22 mouse cellular contexts compared by ENCODE assay signal in the genomic region with DNA sequence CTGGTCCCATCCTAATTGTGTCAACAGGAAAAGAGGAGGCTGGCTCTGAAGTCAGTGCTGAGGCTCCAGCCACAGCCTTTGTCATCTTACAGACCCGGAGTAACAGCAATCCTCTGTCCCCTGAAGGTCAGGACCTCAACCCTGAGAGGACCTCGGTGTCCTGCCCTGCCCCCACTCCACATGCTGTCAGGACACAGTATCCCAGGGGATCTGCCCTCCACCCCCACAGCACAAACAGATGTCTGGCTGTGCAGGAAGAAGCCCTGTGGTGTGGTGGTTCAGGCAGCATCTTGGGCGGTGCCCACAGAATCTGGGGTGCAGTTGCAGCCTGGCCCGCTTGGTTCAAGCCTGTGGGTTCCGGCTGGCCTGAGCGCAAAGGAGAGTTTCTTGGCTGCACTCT. TPM values are rescaled to one million over a fixed set of nuclear protein-coding genes. Genes with fewer than 3 reads are reported as not detected.
DNase-seq lines count a peak whose midpoint lies in the region; ATAC-seq and TF ChIP-seq lines count a peak whose summit lies in the region.
"Had no signal": no experiment of that assay in that cellular context is flagged by ENCODE, and none has a peak within 500 bp of the region (broad histone marks: within the 10 kb centered on the region; RNA-seq: fewer than 3 reads in every experiment).

No protein-coding gene starts in this region.

- WGBS in hindbrain, embryonic 13.5 days: 48% methylated on average over 6 of the region's 6 CpGs
- 61% methylated on average over 6 of the region's 6 CpGs for WGBS in hindbrain, postnatal 0 days
- 47% methylated on average over 6 of the region's 6 CpGs for WGBS in limb, embryonic 11.5 days

- TF ChIP-seq CTCF in hindbrain, postnatal 0 days (IDR thresholded peaks at IDR 0.05; ENCODE audit: low read depth): no peak

- no peaks in the 10 kb centered on the region for H3K27me3 ChIP-seq in hindbrain, embryonic 13.5 days
- no peaks in the 10 kb centered on the region for H3K27me3 ChIP-seq in hindbrain, postnatal 0 days (ENCODE audit: insufficient read depth, low read length)
- no peaks in the 10 kb centered on the region for H3K27me3 ChIP-seq in limb, embryonic 11.5 days (ENCODE audit: control insufficient read depth, insufficient read depth, low read length)
- H3K27me3 ChIP-seq: limb, embryonic 15.5 days; liver, embryonic 15.5 days had no signal

- H3K4me3 ChIP-seq in hindbrain, embryonic 13.5 days: no peak overlapping the region
- H3K4me3 ChIP-seq in hindbrain, postnatal 0 days (ENCODE audit: low read length): no peak overlapping the region
- no peak overlapping the region for H3K4me3 ChIP-seq in limb, embryonic 11.5 days (ENCODE audit: low read depth, low read length)
- H3K4me3 ChIP-seq: erythroblast, embryonic 14.5 days; heart, embryonic 13.5 days; kidney, embryonic 15.5 days; limb, embryonic 15.5 days; liver, embryonic 15.5 days had no signal

- H3K4me1 ChIP-seq in hindbrain, embryonic 13.5 days (replicated peaks): peaks cover 11% of the 10 kb centered on the region
- H3K4me1 ChIP-seq in hindbrain, postnatal 0 days (ENCODE audit: insufficient read depth, low read length): no peaks in the 10 kb centered on the region
- peaks cover 10% of the 10 kb centered on the region for H3K4me1 ChIP-seq in limb, embryonic 11.5 days (ENCODE audit: control insufficient read depth, insufficient read depth, low read length)
- H3K4me1 ChIP-seq: kidney, embryonic 15.5 days; liver, embryonic 15.5 days had no signal

- peak overlapping the region; percentile 53; the same call in 1 of the 2 replicates for H3K9ac ChIP-seq in hindbrain, embryonic 13.5 days
- H3K9ac ChIP-seq in hindbrain, postnatal 0 days (replicated peaks; ENCODE audit: low read length): no peak overlapping the region
- H3K9ac ChIP-seq in limb, embryonic 11.5 days (ENCODE audit: low read length): no peak overlapping the region
- H3K9ac ChIP-seq: heart, embryonic 13.5 days; kidney, embryonic 15.5 days; limb, embryonic 15.5 days; liver, embryonic 15.5 days had no signal

- H3K9me3 ChIP-seq in hindbrain, embryonic 13.5 days: no peaks in the 10 kb centered on the region
- H3K9me3 ChIP-seq in hindbrain, postnatal 0 days (ENCODE audit: low read length): no peaks in the 10 kb centered on the region
- H3K9me3 ChIP-seq in limb, embryonic 11.5 days (ENCODE audit: control insufficient read depth, low read length): no peaks in the 10 kb centered on the region
- H3K9me3 ChIP-seq: heart, embryonic 13.5 days; kidney, embryonic 15.5 days; limb, embryonic 15.5 days; liver, embryonic 15.5 days had no signal

- no peak overlapping the region for H3K27ac ChIP-seq in hindbrain, embryonic 13.5 days
- H3K27ac ChIP-seq in hindbrain, postnatal 0 days: no peak overlapping the region
- H3K27ac ChIP-seq in limb, embryonic 11.5 days (replicated peaks; ENCODE audit: low read depth, low read length): no peak overlapping the region
- H3K27ac ChIP-seq: heart, embryonic 13.5 days; kidney, embryonic 15.5 days; limb, embryonic 15.5 days; liver, embryonic 15.5 days; stomach, postnatal 0 days had no signal

- no peaks in the 10 kb centered on the region for H3K36me3 ChIP-seq in hindbrain, embryonic 13.5 days
- H3K36me3 ChIP-seq in hindbrain, postnatal 0 days (ENCODE audit: insufficient read depth, low read length): no peaks in the 10 kb centered on the region
- H3K36me3 ChIP-seq in limb, embryonic 11.5 days (ENCODE audit: control insufficient read depth, insufficient read depth, low read length): no peaks in the 10 kb centered on the region
- H3K36me3 ChIP-seq: heart, embryonic 13.5 days; kidney, embryonic 15.5 days; limb, embryonic 15.5 days; liver, embryonic 15.5 days had no signal

- no peak overlapping the region for H3K4me2 ChIP-seq in hindbrain, embryonic 13.5 days
- H3K4me2 ChIP-seq in hindbrain, postnatal 0 days (ENCODE audit: low read depth, low read length): no peak overlapping the region
- H3K4me2 ChIP-seq in limb, embryonic 11.5 days (ENCODE audit: low read depth, severe bottlenecking): no peak overlapping the region
- H3K4me2 ChIP-seq: heart, embryonic 13.5 days; kidney, embryonic 15.5 days; limb, embryonic 15.5 days; liver, embryonic 15.5 days had no signal

- DNase-seq in embryo, embryonic 10.5 days (ENCODE audit: low spot score): peak; percentile 40
- DNase-seq in embryo, embryonic 11 days: no peak
- DNase-seq in hindbrain, postnatal 0 days (ENCODE audit: low spot score): no peak
- DNase-seq in 3134 (ENCODE audit: extremely low read depth, insufficient read length, low spot score): peak; percentile 37
- peak; percentile 26 for DNase-seq in limb, embryonic 11.5 days (ENCODE audit: low spot score)
- DNase-seq in spleen, postnatal 36 days (ENCODE audit: low spot score in 2 of 2): no peak
- no peak for DNase-seq in natural killer cell, adult 2 months (ENCODE audit: low spot score in 2 of 2)
- DNase-seq: adrenal gland, postnatal 14 days; heart, adult 11 months; heart, postnatal 36 days; midbrain, embryonic 14.5 days; retina, postnatal 1 day; thymus, postnatal 36 days had no signal

- ATAC-seq in hindbrain, embryonic 13.5 days (ENCODE audit: low FRiP score): no peak
- no peak for ATAC-seq in hindbrain, postnatal 0 days
- no peak for ATAC-seq in limb, embryonic 11.5 days (ENCODE audit: insufficient number of reproducible peaks, low FRiP score, low TSS enrichment, low read depth)
- ATAC-seq: forebrain, embryonic 14.5 days; inflammation-experienced regulatory T-cells, adult 6 months had no signal

RNA-seq across cellular contexts. Expression of a gene that starts 48.9 kb away (rescaled TPM):
- 56.2 and 57.1 TPM in 2 replicates for polyA plus RNA-seq in hindbrain, embryonic 13.5 days (2015; fragmentation: Nextera tagmentation; extraction: Ambion mirVana)
- total RNA-seq in hindbrain, postnatal 0 days (2014; rRNA removed): 196 and 215 TPM in 2 replicates
- polyA plus RNA-seq in hindbrain, postnatal 0 days (2015; fragmentation: Nextera tagmentation; extraction: Ambion mirVana): 55.5 and 57.8 TPM in 2 replicates
- polyA plus RNA-seq in limb, embryonic 11.5 days (2014; fragmentation: Nextera tagmentation; extraction: Ambion mirVana): 51.7 and 56.6 TPM in 2 replicates

Comparison
In these comparisons a context has a peak if more than half of its experiments do, and no peak if none do; other contexts are left out.
1. DNase-seq: peak in embryo, embryonic 10.5 days (single experiment), 3134 (single experiment) and limb, embryonic 11.5 days (single experiment); none in embryo, embryonic 11 days (single experiment), hindbrain, postnatal 0 days (single experiment), spleen, postnatal 36 days (0 of 2) and natural killer cell, adult 2 months (0 of 2).